Mouse (Mus musculus): ENCODE measurements at regions not wholly inside any gene's neighbourhood (a gene's known extent, or its start where the extent isn't known, plus 50 kb on each side); places are given as distances from the start of the nearest gene placed in this dataset.

DNA sequence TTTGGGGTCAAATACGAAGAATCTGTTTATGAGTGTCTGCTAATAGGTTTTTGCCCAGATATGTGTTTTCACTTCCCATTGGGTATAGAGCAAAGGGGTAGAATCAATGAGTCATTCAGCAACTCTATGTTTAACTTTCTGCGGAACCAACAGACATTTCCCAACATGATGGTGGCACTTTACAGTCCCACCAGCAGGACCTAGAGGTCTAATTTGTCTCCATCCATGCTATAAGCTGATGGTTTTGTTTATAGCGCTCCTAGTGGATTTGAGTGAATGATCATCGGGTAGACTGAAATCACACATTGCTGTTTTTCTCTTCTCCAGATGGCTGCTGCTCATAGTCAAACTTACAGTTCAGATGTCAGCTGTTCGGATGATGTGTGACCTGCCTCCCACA, 99.7 kb upstream of the Arid5b start:
- peak; percentile 7 for DNase-seq (ENCODE audit: low read depth, low spot score)

DNA sequence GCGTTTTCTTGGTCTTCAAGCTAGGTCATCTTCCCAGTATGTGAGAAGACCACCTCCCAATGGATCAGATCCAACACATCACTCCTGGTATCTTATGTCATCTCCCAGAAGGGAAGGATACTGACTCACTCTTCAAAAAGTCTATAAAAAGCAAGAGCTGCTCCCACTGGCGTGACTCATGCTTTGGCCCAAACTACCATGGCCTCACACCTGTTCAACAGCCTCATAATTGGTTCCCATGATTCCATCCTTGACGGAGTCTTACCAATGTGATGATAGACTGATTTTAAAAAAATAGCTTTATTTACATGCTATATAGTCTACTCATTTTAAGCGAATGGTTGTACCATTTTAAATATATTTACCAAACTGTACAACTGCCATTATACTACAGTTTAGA, 98.9 kb upstream of the Arid5b start:
- DNase-seq (ENCODE audit: low read depth, low spot score): no peak

DNA sequence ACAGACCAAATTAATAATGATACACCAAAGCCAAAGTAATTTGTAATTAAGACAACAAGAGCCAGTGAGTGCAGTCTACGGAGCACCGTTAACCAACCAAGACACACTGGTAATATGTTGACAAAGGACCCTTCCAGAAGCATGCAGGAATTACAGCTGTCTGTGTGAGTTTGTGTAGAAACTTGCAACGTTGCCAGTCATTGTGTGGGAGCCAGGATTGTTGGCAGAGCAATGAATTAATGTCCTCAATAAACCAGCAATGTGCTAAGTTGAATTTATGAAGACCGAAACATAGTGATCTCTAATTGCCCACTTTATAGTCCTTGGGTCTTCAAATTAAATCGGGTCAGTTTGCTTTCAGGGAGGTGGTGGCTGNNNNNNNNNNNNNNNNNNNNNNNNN, 95.3 kb upstream of the Arid5b start:
- DNase-seq (ENCODE audit: low read depth, low spot score): no peak

DNA sequence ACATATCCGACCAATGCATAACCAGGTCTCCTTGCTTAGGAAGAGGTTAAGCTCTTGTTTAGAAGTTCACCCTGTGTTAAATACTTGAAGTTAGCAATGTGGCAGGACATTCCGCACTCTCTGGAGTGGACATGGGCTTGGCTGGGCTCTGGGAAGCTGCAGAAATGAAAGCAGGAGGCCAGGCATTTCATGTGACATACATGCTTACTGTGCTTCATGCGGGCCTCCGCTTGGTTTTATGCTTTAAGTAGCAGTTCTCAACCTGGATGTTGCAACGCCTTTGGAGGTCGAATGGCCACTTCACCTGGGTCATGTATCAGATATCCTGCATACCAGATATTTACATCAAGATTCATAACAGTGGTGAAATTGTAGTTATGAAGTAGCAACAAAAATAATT, 93.2 kb upstream of the Arid5b start:
- DNase-seq (ENCODE audit: low read depth, low spot score): no peak

DNA sequence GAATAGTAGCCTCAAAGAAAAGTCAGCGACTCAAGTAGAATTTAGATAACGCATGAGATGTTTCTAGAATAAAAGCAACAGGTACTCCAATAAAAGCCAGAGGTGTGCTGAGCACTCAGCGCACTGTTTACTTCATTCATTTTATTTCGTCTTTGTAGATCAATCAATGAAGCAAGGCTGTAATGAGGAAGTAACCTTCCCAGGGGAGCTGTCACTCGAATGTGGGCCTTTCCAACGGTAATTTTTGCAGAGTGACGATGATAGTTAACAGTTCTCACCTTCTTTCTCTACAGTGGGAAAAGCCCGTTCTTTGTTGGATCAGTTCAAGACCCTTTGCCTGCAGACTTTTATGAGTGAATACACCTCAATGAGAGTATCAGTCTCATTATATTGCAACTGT, 92.4 kb upstream of the Arid5b start:
- DNase-seq (ENCODE audit: low read depth, low spot score): no peak

DNA sequence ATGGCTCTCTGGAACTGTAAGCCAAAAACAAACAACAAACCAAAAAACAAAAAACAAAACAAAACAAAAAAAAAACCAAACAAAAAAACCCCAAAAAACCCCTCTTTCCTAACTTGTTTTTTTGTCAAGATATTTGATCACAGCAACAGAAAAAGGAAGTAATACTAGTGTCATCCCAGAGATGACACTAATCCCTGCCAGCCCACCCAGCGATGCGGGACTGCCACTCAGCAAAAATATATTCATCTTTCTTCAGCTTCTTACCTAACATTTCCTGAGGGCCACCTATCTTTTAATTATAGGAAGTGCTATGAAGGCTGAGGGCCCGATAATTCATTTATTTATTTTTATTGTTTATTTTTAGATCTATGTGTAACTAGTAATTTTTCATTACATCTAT, 88.3 kb upstream of the Arid5b start:
- no peak for DNase-seq (ENCODE audit: low read depth, low spot score)

DNA sequence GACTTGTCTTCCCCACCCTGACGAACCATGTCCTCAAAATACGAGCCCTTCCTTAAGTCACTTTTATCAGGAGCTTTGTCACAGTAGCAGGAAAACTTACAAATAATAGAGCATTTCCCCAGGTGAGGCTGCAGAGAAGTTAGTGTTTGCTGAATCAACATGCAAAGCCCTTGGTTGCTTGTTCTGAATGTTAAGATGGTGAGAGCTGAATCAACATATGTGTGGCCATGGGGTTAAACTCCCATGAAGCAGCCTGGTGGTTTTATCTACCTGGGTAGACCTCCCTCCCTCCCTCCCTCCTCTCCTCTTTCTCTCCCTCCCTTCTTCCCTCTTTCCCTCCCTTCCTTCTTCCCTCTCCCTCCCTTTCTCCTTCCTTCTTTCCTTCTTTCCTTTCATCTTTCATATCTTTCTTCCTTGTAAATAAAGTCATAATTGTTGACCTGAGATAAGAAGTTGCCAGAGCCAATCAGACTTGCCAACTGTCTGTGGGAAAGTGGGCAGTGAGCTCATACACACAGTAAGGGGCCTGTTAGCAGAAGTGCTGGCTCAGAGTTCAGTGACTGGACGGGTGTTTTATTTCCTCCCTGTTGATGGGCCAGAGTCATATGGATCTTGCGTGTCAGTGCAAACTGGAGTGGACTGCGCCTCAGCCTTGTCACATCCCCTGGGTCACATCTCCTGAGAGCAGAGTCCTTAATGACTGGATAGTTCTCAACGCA, 82.4 kb upstream of the Arid5b start:
- no peak for DNase-seq (ENCODE audit: low read depth, low spot score)

DNA sequence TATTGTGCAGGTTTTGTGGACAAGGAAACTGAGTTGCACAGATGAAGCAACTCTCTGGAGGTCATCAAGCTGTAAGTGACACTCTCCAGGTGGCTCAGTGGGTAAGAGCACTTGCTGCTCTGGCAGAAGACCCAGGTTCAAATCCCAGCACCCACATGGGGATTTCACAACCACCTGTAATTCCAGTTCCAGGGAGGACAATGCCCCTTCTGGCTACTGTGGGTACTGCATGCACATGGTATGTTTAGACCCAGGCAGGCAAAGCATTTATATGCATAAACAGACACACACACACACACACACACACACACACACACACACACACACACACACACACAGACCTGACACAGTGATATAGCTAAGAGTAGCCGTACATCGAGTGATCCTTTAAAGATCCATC, 80.6 kb upstream of the Arid5b start:
- DNase-seq (ENCODE audit: low read depth, low spot score): peak; percentile 61

DNA sequence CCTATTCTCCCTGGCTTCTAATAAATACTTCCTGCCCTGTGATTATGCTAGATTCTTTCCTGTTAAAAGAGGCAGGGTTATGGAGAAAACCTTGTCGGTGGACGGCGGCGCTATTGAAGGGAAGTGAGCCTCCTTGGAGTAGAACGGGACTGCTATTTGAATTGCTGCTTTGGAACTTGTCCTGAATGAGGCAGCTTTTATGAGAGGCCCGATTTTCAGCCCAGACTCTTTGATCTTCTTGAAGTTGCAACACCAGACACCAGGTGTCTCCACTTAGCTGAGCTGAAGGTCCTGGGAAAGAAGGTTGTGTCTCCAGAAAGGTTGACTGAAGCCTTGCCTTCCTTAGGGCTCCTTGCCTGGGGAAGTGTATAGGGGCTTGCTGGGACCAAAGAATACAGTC, 78.4 kb upstream of the Arid5b start:
- DNase-seq (ENCODE audit: low read depth, low spot score): peak; percentile 69

DNA sequence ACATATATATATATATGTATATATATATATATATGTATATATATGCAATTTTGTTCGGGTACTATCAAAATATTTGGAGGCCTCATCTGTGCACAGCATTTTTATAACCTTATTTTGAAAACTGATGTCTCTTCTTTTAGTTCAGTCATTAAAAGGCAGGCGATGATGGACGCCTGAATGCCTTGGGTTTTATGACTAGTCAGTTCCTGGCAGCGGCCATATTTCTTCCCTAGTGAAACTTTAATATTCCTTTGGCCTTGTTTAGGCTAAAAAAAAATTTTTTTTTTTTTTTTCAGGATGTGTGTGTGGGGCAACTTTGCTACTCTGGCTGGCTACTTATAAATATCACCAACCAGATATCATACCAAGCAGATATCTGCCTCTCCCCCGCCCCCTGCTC, 78.0 kb upstream of the Arid5b start:
- no peak for DNase-seq (ENCODE audit: low read depth, low spot score)

DNA sequence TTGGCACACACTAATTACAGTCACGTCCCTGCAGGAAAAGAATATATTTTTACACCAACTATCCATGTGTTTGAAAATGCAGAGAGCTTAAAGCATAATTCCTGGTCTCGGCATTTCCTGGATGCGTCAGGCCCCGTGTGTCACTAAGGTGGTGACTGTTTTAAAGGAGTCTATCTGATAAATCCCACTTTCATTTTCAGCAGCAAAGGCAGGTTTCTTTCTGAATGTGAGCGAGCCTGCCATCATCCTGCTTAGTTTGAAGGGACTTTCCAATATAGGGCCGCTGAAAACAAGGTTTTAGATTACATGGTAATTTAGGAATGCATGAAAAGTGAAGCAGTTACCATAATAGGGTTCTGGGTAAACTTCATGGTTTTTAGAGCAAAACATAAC, 77.5 kb upstream of the Arid5b start:
- no peak for DNase-seq (ENCODE audit: low read depth, low spot score)

DNA sequence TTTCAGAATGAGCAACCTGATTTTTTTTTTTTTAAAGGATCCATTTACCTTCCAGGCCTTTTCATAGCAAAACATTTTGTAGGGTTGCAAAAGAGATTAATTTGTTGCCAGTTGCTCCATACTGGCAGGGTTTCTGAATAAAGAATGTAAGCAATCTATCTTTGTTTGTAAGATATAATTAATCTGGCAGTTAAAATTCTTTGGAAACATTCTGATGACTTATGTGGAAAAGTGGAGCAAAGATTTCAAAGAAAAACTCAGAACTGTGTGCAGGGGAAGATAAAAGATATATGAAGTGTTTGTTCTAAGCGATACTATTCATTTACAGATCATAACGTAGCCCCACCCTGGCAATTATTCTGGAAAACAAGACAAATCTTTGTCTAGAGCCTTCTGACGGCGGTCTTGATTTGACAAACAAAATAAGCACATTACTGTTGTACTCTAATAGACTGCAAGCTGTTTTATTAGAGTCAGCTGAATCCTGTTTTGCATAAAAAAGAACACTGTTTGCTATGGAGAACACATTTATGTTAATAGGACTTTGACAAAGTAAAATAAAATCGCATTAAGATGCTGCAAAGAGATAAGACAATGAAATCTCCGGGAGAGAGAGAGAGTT, 77.0 kb upstream of the Arid5b start:
- DNase-seq (ENCODE audit: low read depth, low spot score): no peak

DNA sequence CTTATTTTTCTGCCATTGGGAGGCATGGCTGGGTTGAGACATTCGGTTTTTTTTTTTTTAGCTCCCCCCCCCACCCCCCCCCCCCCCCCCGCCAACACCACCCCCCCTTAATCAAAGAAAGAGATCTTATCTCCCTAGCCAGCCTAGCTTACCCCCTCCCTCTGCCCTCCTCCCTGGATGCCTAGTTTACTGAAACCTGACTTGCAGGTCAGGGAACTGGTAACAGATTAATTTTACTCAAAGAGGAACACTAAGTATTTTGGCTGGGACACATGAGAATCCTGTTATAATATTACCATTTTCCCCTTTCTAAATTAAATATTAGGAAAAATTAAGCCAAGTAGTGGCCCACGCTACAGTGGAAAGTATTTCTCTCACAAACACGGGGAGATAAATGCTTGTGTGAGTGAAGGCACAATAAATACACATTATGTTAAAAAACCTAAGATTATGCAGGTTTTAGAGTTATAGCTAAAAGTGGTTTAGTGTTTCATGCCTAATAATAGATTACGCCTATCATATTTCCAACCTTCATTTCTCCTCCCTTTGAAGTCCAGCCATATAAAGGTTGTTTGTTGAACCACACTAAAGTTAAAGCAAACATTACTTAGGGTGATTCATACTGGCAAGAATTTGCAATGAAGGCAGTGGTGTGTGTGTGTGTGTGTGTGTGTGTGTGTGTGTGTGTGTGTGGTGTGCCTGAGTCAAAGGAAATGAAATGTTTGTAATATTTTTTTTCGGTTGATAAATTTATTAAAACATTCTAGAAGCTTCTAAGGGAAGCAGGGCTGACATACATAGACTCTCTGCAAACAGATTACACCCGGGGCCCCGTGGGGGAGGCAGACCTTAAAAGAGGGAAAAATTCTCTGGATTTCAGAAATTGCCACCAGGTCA, 76.0 kb upstream of the Arid5b start:
- no peak for DNase-seq (ENCODE audit: low read depth, low spot score)

DNA sequence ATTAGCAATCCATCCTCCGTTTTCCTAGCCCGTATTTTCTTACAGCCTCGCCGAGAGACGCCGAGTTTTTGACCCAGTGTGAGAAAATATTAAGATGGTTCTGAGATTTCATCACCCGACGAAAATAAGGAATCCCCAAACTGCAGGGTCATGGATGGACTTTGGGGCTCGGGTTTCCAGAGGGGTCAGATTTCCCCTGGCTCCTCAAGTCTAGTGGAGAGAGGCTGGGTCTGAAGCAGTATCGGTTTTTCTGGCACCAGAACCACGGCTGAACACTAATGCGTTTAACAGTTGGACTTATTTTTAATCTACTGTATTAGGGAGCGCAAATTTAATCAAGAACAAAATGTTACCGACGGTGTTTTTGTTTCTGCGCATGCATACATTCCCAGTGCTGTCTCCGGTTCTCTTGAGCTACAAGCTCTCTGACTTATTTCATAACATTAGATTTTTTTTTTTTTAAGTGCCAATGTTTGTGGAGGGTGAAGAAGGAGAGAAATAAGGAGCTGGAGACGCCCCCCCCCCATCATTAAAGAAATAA, 75.2 kb upstream of the Arid5b start:
- DNase-seq (ENCODE audit: low read depth, low spot score): no peak

DNA sequence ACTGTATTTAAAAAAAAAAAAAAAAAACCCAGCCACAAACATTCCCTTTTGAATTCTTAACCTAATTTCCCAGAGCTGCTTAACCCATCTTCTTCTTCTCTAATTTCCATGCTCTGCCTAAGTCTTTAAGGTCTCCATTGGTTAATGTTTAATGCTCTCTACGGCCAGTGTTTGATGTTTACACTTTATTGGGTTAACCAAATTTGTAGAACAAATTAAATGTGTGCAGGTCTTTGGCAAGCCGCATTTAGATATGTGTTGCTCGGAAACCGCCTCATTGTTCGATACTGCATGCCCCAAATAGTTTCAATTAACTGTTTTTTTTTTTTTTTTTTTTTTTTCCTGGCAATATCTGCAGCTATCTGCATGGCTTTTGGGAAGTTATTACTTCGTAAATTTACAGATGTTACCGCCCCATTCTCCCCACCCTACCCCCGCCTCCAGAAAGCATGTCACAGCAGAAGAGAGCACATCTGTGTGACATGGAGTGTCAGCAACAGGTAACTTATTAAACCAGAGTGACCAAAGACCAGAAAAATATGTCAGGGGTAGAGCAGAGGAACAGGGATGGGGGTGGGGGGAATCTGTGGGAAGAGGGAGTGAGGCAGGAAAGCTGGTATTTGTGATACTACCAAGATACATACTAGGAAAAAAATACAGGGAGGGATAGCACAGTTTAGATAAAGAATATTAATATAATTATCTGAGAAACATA, 73.5 kb upstream of the Arid5b start:
- no peak for DNase-seq (ENCODE audit: low read depth, low spot score)

DNA sequence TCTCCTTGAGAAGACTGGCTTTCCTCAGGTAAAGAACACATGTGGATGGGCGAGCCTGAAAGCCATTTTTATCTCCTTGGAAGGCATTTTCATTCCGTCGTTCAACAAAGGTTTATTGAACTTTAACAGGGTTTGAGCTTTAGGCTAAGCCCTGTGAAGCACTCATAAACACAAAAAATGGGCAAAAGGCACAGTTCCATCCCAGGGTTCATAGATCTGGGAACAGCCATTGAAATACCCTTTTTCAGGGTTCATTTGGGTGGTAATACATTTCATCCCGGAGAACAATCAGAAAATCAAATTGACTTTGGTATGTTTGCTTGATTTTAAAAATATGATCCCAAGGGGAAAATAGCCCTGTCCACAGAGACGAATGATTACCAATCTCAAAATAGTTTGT, 72.9 kb upstream of the Arid5b start:
- no peak for DNase-seq (ENCODE audit: low read depth, low spot score)

DNA sequence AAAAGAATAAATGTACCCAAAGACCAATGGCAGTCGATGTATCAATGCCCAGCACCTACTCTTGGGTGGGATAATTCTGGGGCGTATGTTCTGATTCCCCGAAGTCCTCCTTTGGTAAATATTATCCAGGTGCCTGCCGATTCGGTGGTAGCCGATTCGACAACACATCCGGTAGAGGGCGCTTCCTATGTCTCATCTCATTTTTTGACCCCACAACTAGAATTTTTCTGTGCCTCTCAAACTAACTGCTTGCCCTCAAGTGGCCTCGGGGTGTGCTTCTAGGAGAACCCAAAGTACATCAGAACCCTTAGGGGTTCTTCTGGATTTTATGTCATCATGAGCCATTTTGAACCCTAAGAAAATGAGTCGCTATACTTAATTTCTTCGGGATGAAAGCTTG, 72.3 kb upstream of the Arid5b start:
- DNase-seq (ENCODE audit: low read depth, low spot score): peak; percentile 29

DNA sequence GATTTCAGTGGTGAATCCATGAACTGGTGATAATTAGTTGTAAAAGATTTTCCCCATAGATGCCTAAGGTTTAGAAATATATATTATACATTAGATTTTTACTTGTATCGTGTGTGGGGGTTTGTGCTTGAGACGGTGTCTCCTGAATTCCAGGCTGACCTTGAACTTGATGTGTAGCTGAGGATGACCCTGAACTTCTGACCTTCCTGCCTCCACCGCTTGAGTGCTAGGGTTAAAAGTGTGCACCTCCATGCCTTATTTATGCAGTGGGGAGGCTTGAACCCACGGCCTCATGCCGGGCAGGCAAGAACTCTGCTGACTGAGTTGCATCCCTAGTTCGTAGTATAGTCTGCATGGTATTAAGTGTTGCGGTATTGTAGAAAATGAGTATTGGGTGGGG, 69.3 kb upstream of the Arid5b start:
- peak; percentile 21 for DNase-seq (ENCODE audit: low read depth, low spot score)

DNA sequence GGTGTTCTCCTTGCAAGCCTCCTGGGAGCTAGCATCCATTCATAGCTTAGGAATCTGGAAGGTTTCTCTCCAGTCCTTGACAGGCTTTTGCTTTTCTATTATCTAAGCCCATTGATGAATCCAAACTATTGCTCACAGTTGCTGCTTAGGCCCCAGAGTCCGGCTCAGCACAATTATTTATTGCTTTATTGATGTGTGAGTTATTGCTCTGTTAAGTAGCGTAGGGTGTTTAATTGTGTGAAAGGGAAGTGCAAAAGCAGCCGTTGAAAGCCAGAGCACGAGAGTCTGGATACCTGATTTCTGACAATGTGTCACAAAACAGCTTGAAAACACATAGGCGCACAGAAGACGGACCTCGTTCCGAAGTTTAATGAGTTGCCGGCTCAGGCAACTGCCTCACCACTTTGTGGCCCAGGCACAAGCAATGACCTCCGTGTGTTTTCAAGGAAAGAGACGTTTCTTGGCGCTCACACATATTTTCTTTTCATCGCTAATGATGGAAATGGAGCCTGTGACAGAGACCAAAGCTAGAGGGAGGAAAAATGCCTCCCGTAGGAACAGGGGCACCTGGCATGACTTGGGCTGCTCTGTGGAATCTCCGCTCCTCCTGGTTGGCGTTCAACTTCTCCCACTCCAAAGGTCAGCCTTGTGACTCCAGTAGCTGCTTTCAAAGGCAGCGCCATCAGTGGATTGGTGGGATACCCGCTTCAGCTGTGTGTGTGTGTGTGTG, 66.6 kb upstream of the Arid5b start:
- peak; percentile 63 for DNase-seq (ENCODE audit: low read depth, low spot score)

DNA sequence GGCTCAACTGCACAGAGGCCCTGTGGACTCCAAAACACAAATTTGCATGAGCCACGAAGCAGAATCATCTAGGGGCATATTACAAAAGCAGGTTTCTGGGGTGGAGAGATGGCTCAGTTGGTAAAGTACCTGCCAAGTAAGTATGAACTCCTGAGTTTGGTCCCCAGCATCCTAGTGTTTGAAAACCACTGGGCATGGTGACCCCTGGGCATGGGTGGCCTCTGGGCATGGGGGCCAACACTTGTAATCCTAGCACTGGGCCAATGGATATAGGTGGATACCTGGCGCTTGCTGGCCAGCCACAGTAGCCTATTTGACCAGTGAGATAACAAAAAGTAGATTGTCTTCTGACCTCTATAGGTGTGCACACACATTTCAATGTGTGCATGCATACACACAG, 65.7 kb upstream of the Arid5b start:
- DNase-seq (ENCODE audit: low read depth, low spot score): no peak

DNA sequence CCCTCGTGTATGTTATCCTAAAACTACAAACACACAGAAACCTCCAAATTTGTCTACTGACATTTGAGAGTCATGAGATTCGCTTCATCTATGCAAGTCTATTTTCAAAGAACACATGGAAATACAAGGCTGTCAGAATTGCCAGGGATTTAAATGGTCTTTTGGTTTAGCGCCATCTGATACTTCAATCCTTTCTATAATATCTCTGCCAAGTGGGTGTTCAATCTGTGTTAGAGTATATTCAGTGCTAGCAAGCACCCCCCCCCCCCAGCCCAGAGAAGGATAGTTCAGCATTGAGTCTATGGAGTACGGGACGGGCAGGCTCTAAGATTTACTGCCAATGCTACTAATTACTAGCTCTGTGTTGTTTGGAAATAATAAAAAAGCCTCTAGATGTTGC, 55.5 kb upstream of the Arid5b start:
- DNase-seq (ENCODE audit: low read depth, low spot score): no peak
